In the genomic region with DNA sequence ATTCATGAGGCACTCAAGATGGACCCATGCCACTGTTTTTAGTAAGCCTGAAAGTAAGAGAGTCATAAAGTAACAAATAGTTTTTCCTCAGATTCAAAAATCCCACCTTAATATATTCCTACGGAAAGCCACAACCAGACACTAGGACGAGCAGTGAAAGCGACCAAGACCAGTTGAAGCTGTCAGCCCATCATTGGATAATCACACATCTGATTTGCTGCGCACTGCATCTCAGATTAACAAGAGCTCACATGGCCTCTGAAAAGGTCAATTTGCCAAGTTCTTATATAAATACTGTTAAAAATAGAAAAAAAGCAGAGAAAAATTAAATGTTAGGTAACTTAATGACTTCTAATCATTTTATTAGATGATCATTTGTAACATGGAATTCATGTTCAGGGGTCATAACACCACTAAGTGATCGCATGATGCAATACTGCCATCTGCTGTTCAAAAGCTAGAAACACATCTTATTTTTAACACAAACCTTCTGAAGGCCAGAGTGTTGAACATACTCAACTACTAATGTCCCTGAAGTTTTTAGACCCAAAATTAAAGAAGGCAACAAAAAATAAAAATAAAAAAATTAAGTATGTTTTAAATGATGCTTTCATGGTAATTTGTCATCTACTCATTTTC, we compare ENCODE assay signal across 8 mouse cellular contexts. TPM values are rescaled to one million over a fixed set of nuclear protein-coding genes. Genes with fewer than 3 reads are reported as not detected.
A peak's percentile ranks its signal among the peaks of the same experiment; 100 is the strongest.
DNase-seq lines count a peak whose midpoint lies in the region.

No protein-coding gene starts in this region.

- peak; percentile 38 to 52 for DNase-seq in heart, postnatal 10 days
- DNase-seq in heart, postnatal 4 days: no peak
- DNase-seq in CD4-positive, CD25-positive, alpha-beta regulatory T cell, adult 2 months (ENCODE audit: low read depth, low spot score): peak; percentile 71
- peak; percentile 73 for DNase-seq in brain, adult 2 months (ENCODE audit: low read depth, low spot score)
- DNase-seq in large intestine, adult 2 months (ENCODE audit: low read depth, low spot score): peak; percentile 18
- no peak for DNase-seq in adrenal gland, adult 18-20 months (ENCODE audit: low spot score in 2 of 2)
- no peak for DNase-seq in yolk sac, embryonic 10.5 days (ENCODE audit: low spot score)
- DNase-seq in frontal cortex, postnatal 25 days (ENCODE audit: low spot score in 2 of 2): no peak

- WGBS in large intestine, adult 2 months: 54% methylated on average over 5 of the region's 5 CpGs

- intact Hi-C loops in heart, postnatal 10 days (cut with DNase I): loop anchor here (5.0 kb wide), 3 partner anchors 236 to 1416 kb away; no protein-coding TSS in a partner anchor

RNA-seq across cellular contexts. Expression of a gene that starts 16.9 kb away (rescaled TPM):
- 10 to 100 TPM; 29.2 to 32.1 TPM for total RNA-seq in heart, postnatal 10 days (2021)
- total RNA-seq in heart, postnatal 4 days (2021): 10 to 100 TPM; 36.4 to 39.5 TPM
- 1.5 and 1.9 TPM in 2 replicates for polyA plus RNA-seq in large intestine, adult 2 months (2012; rRNA removed)
- total RNA-seq in adrenal gland, adult 18-20 months (2021): 10 to 100 TPM; 20.9 to 22.0 TPM

Comparison
In these comparisons a context has a peak if more than half of its experiments do, and no peak if none do; other contexts are left out.
1. DNase-seq: peak in heart, postnatal 10 days (2 of 2), CD4-positive, CD25-positive, alpha-beta regulatory T cell, adult 2 months (single experiment), brain, adult 2 months (single experiment) and large intestine, adult 2 months (single experiment); none in heart, postnatal 4 days (single experiment), adrenal gland, adult 18-20 months (0 of 2), yolk sac, embryonic 10.5 days (single experiment) and frontal cortex, postnatal 25 days (0 of 2).